Mouse (Mus musculus): ENCODE data around the gene Plxna3. TPM values are rescaled to one million over a fixed set of nuclear protein-coding genes. Genes with fewer than 3 reads are reported as not detected.

Plxna3 gene
- total and polyA plus RNA-seq, 3 experiments, result 2.0 to 5.0 (median 4.9) TPM

GRCm38 (mm10) chrX:74293431-74293830 lies 35.4 kb upstream of the Plxna3 start:
- dilution Hi-C loops (cut with MboI; ENCODE audit: extremely low pct_ligation_motif_present, extremely low pct_unique_long_range_greater_than_20kb, low sequenced_read_pairs), result no loop called here
- Histone ChIP-seq H3K27ac (ENCODE audit: insufficient read depth, low read depth) (no peak overlapping the region), H3K36me3 (replicated peaks in 1 of 2; ENCODE audit: control insufficient read depth in 1 of 2, insufficient read depth in 1 of 2, low read length in 1 of 2) (peaks cover 14 to 20% of the 10 kb centered on the region in 2 experiments), H3K4me2 (ENCODE audit: insufficient read depth, low read depth, poor library complexity, severe bottlenecking) (no peak overlapping the region), H3K9me3 (replicated peaks; ENCODE audit: low read length) (no peaks in the 10 kb centered on the region), H3K4me1 (ENCODE audit: control insufficient read depth in 1 of 2, insufficient read depth in 2 of 2) (peaks cover 0 to 5% of the 10 kb centered on the region in 2 experiments; a peak in 1 of 4 replicates), H3K4me3 (replicated peaks in 1 of 3; ENCODE audit: low read depth in 2 of 3, low read length in 2 of 3, poor library complexity in 1 of 3) (no peak overlapping the region), H3K9ac (ENCODE audit: insufficient read depth, low read depth) (no peak overlapping the region), H3K79me2 (replicated peaks; ENCODE audit: control insufficient read depth, extremely low read depth, insufficient read depth, poor library complexity, severe bottlenecking) (no peaks in the 10 kb centered on the region; the same call in 1 of the 2 replicates), H3K27me3 (replicated peaks) (no peaks in the 10 kb centered on the region)
- in situ Hi-C loops (cut with MboI; ENCODE audit: low pct_ligation_motif_present, low pct_unique_long_range_greater_than_20kb, low sequenced_read_pairs), result no loop called here
- no peak for DNase-seq (ENCODE audit: extremely low read depth)
- TF ChIP-seq JUND (conservative IDR thresholded peaks at IDR 0.05; ENCODE audit: low read depth, low read length), result no peak

- Histone ChIP-seq H3K4me1 (ENCODE audit: control insufficient read depth in 1 of 2, insufficient read depth in 2 of 2) (peaks cover 0 to 16% of the 10 kb centered on the region in 2 experiments; a peak in 2 of 4 replicates), H3K9ac (ENCODE audit: insufficient read depth, low read depth) (peak within 1 kb of the TSS; percentile 77), H3K79me2 (replicated peaks; ENCODE audit: control insufficient read depth, extremely low read depth, insufficient read depth, poor library complexity, severe bottlenecking) (no peaks in the 10 kb centered on the region; the same call in 1 of the 2 replicates), H3K4me2 (ENCODE audit: insufficient read depth, low read depth, poor library complexity, severe bottlenecking) (peak within 1 kb of the TSS; percentile 82), H3K9me3 (replicated peaks; ENCODE audit: low read length) (no peaks in the 10 kb centered on the region), H3K27me3 (replicated peaks) (no peaks in the 10 kb centered on the region), H3K36me3 (replicated peaks in 1 of 2; ENCODE audit: control insufficient read depth in 1 of 2, insufficient read depth in 1 of 2, low read length in 1 of 2) (peaks cover 21 to 27% of the 10 kb centered on the region in 2 experiments), H3K27ac (ENCODE audit: insufficient read depth, low read depth) (peak within 1 kb of the TSS; percentile 44; the same call in 1 of the 2 replicates), H3K4me3 (replicated peaks in 1 of 3; ENCODE audit: low read depth in 2 of 3, low read length in 2 of 3, poor library complexity in 1 of 3) (peak within 1 kb of the TSS; percentile 65 to 100 (median 73))
- dilution Hi-C loops (cut with MboI; ENCODE audit: extremely low pct_ligation_motif_present, extremely low pct_unique_long_range_greater_than_20kb, low sequenced_read_pairs) (no loop called here), in situ Hi-C loops (cut with MboI; ENCODE audit: low pct_ligation_motif_present, low pct_unique_long_range_greater_than_20kb, low sequenced_read_pairs) (no loop called here)
- TF ChIP-seq KAT2A (IDR thresholded peaks at IDR 0.05; ENCODE audit: insufficient replicate concordance, low read length) (0 out of 2 replicates have a peak, but pooled peaks have one; percentile 9), E2F4 (IDR thresholded peaks at IDR 0.05; ENCODE audit: insufficient replicate concordance, low read depth, low read length) (peak; percentile 30; the same call in 1 of the 2 replicates), SIN3A (IDR thresholded peaks at IDR 0.05; ENCODE audit: low read length) (peak; percentile 36; the same call in 1 of the 2 replicates), RCOR1 (conservative IDR thresholded peaks at IDR 0.05; ENCODE audit: low read depth, low read length) (no peak), USF2 (conservative IDR thresholded peaks at IDR 0.05; ENCODE audit: low read depth, low read length) (no peak), HCFC1 (IDR thresholded peaks at IDR 0.05; ENCODE audit: low read depth, low read length) (peak; percentile 52; the same call in 1 of the 2 replicates), CHD2 (IDR thresholded peaks at IDR 0.05; ENCODE audit: low read length) (peak; percentile 77), USF1 (IDR thresholded peaks at IDR 0.05; ENCODE audit: low read depth, low read length) (peak; percentile 53), UBTF (IDR thresholded peaks at IDR 0.05; ENCODE audit: low read depth, low read length) (no peak), TCF12 (IDR thresholded peaks at IDR 0.05; ENCODE audit: low read depth, low read length) (peak; percentile 64), NRF1 (IDR thresholded peaks at IDR 0.05; ENCODE audit: low read depth, low read length) (peak; percentile 76), MXI1 (IDR thresholded peaks at IDR 0.05; ENCODE audit: low read depth, low read length) (peak; percentile 72; the same call in 1 of the 2 replicates), POLR2A (IDR thresholded peaks at IDR 0.05; ENCODE audit: low read depth, low read length) (peak; percentile 80), ZMIZ1 (IDR thresholded peaks at IDR 0.05; ENCODE audit: low read depth, low read length) (peak; percentile 46; the same call in 1 of the 2 replicates), POLR2AphosphoS2 (IDR thresholded peaks at IDR 0.05; ENCODE audit: low read depth, low read length) (peak; percentile 70), TBP (conservative IDR thresholded peaks at IDR 0.05; ENCODE audit: low read depth, low read length) (0 out of 2 replicates have a peak, but pooled peaks have one; percentile 39), MAZ (IDR thresholded peaks at IDR 0.05; ENCODE audit: low read depth, low read length) (0 out of 2 replicates have a peak, but pooled peaks have one; percentile 5), EP300 (IDR thresholded peaks at IDR 0.05; ENCODE audit: low read length) (no peak), NELFE (IDR thresholded peaks at IDR 0.05; ENCODE audit: low read depth, low read length) (peak; percentile 73)
- peak; percentile 93 for DNase-seq (ENCODE audit: extremely low read depth)
These were observed 32.1 kb upstream of the Plxna3 start, which contains the start of gene Atp6ap1 for GRCm38 (mm10) chrX:74296538-74297448. TSS of gene Atp6ap1 (plus strand) at chrX:74297097.
